Mouse (Mus musculus) left cerebral cortex, adult 9 months (tissue): ENCODE measurements around the gene Hsbp1.
"Not testable (repeated sequence)": the region's sequence is repeated elsewhere in the genome, so short reads cannot be mapped to it uniquely, and the experiment has no call there.

ENCODE experiments used
- DNase-seq, 2 experiments: peaks; one replicate each; pipeline ENCODE4 v3.0.0; 2022; ENCODE audit warnings: low spot score in 2 of 2

Gene Hsbp1

GRCm38 (mm10) chr8:119344190-119344856 is at the start of gene Hsbp1:
Gene Hsbp1, plus strand, starts transcription at chr8:119344488.
- peak; percentile 92 to 97 for DNase-seq

- DNase-seq, result no peak
Measured at GRCm38 (mm10) chr8:119295477-119295876, 48.8 kb upstream of the Hsbp1 start.

- peak in 1 of 2 experiments; percentile 47 for DNase-seq
Measured at GRCm38 (mm10) chr8:119297752-119298151, 46.5 kb upstream of the Hsbp1 start.

- no peak for DNase-seq
Measured at GRCm38 (mm10) chr8:119300335-119300734, 44.0 kb upstream of the Hsbp1 start.

GRCm38 (mm10) chr8:119304196-119304595 is 40.1 kb upstream of the Hsbp1 start:
- peak in 1 of 2 experiments; percentile 34 for DNase-seq

- DNase-seq, result no peak
Measured at GRCm38 (mm10) chr8:119311412-119311811, 32.9 kb upstream of the Hsbp1 start.

GRCm38 (mm10) chr8:119323215-119323614 is 21.1 kb upstream of the Hsbp1 start:
- no peak for DNase-seq

GRCm38 (mm10) chr8:119339546-119339945 is 4.7 kb upstream of the Hsbp1 start:
- no peak for DNase-seq

- DNase-seq, result no peak
Measured at GRCm38 (mm10) chr8:119343606-119344005, 682 bp upstream of the Hsbp1 start.

GRCm38 (mm10) chr8:119345029-119345682 is 868 bp downstream of the Hsbp1 start:
- DNase-seq, result no peak

GRCm38 (mm10) chr8:119345683-119346075 is 1.4 kb downstream of the Hsbp1 start:
- DNase-seq, result no peak

- no peak for DNase-seq
Measured at GRCm38 (mm10) chr8:119351647-119352046, 7.4 kb downstream of the Hsbp1 start.

- DNase-seq, result no peak
Measured at GRCm38 (mm10) chr8:119352977-119353658, 8.8 kb downstream of the Hsbp1 start.

- DNase-seq, result no peak
Measured at GRCm38 (mm10) chr8:119353659-119354023, 9.4 kb downstream of the Hsbp1 start.

GRCm38 (mm10) chr8:119356631-119357030 is 12.3 kb downstream of the Hsbp1 start:
- DNase-seq, result not testable (repeated sequence)

GRCm38 (mm10) chr8:119358175-119358574 is 13.9 kb downstream of the Hsbp1 start:
- no peak for DNase-seq

- DNase-seq, result no peak
Measured at GRCm38 (mm10) chr8:119358836-119359235, 14.5 kb downstream of the Hsbp1 start.

- DNase-seq, result no peak
Measured at GRCm38 (mm10) chr8:119360686-119361295, 16.5 kb downstream of the Hsbp1 start.

- not testable (repeated sequence) for DNase-seq
Measured at GRCm38 (mm10) chr8:119374716-119375115, 30.4 kb downstream of the Hsbp1 start.

GRCm38 (mm10) chr8:119378476-119378875 is 34.2 kb downstream of the Hsbp1 start:
- DNase-seq, result no peak

GRCm38 (mm10) chr8:119380619-119381018 is 36.3 kb downstream of the Hsbp1 start:
- peak in 1 of 2 experiments; percentile 42 for DNase-seq

- DNase-seq, result peak in 1 of 2 experiments; percentile 89
Measured at GRCm38 (mm10) chr8:119384478-119384877, 40.2 kb downstream of the Hsbp1 start.
